Mouse (Mus musculus) embryonic stem cell, embryonic (primary cell): ENCODE data around the gene Oxld1.

ENCODE experiments used
- CTCF ChIA-PET, 4 experiments: fragments of 300-600 bp in 2 of 4; fragments of 350-600 bp in 2 of 4; sonication (Branson Sonifier 250); formaldehyde crosslinking; loops; one replicate each; lab custom pipeline; 2022; ENCODE audit warnings: inconsistent platforms in 2 of 4; lab: Charles Lee
- POLR2A ChIA-PET, 4 experiments: fragments of 300-600 bp in 2 of 4; fragments of 350-600 bp in 2 of 4; sonication (Branson Sonifier 250); formaldehyde crosslinking; loops; one replicate each; lab custom pipeline; 2022; ENCODE audit warnings: antibody characterized with exemption in 4 of 4, inconsistent platforms in 1 of 4; lab: Charles Lee

Oxld1 gene

GRCm38 (mm10) chr11:120457772-120458751 lies at the start of gene Oxld1, which contains the start of gene Ccdc137:
Oxld1 (minus strand) TSS chr11:120458068.
Ccdc137 (plus strand) TSS chr11:120458115.
- ChIA-PET POLR2A (interaction anchor here (0.5 to 3.6 kb wide), 51 partner anchors 9 to 516 kb away, joined by 3 to 58 read pairs (median 4); partner anchors contain the start of genes Arl16 (in 4 of the 4), Mrpl12 (in 3 of the 4), Nploc4 (in 3 of the 4) and P4hb (in 3 of the 4)), CTCF (interaction anchor here (0.5 to 1.8 kb wide), 17 partner anchors 8 to 745 kb away, joined by 3 to 10 read pairs (median 4); partner anchors contain the start of genes Arl16 (in 3 of the 4), Faap100 (in 1 of the 4), Mrpl12 (in 1 of the 4) and Nploc4 (in 1 of the 4))

- ChIA-PET CTCF (interaction anchor here in 1 of 4 experiments (0.6 to 1.6 kb wide), 5 partner anchors 11 to 476 kb away, joined by 3 to 11 read pairs (median 3); partner anchors contain the start of gene Pcyt2), POLR2A (interaction anchor here (0.6 to 13.3 kb wide), 13 partner anchors 8 to 201 kb away, joined by 3 to 152 read pairs (median 4); partner anchors contain the start of genes Slc25a10 (in 4 of the 4), P4hb (in 2 of the 4), Arl16 (in 1 of the 4) and Mrpl12 (in 1 of the 4))
Observed at GRCm38 (mm10) chr11:120506899-120507298, 49.0 kb upstream of the Oxld1 start.

GRCm38 (mm10) chr11:120505661-120506060 lies 47.8 kb upstream of the Oxld1 start:
- ChIA-PET CTCF (interaction anchor here (0.6 to 1.8 kb wide), 6 partner anchors 12 to 17 kb away, joined by 3 to 11 read pairs (median 3); no protein-coding TSS in a partner anchor), POLR2A (interaction anchor here (0.7 to 13.3 kb wide), 8 partner anchors 9 to 110 kb away, joined by 3 to 152 read pairs (median 4); partner anchors contain the start of genes Slc25a10 (in 2 of the 4) and P4hb (in 1 of the 4))

GRCm38 (mm10) chr11:120501701-120502100 lies 43.8 kb upstream of the Oxld1 start:
- ChIA-PET POLR2A (interaction anchor here (0.7 to 13.3 kb wide), 12 partner anchors 9 to 143 kb away, joined by 3 to 152 read pairs (median 4); partner anchors contain the start of genes Slc25a10 (in 2 of the 4), Mafg (in 1 of the 4), Mrpl12 (in 1 of the 4) and P4hb (in 1 of the 4)), CTCF (interaction anchor here in 1 of 4 experiments (0.6 kb wide), 1 partner anchor 12 kb away, joined by 3 read pairs; no protein-coding TSS in a partner anchor)

GRCm38 (mm10) chr11:120501018-120501417 lies 43.1 kb upstream of the Oxld1 start:
- ChIA-PET POLR2A (interaction anchor here (0.9 to 13.3 kb wide), 14 partner anchors 8 to 143 kb away, joined by 3 to 152 read pairs (median 4); partner anchors contain the start of genes Slc25a10 (in 3 of the 4), Mrpl12 (in 1 of the 4), P4hb (in 1 of the 4) and Pycr1 (in 1 of the 4)), CTCF (interaction anchor here in 1 of 4 experiments (1.4 kb wide), 1 partner anchor 12 kb away, joined by 4 read pairs; no protein-coding TSS in a partner anchor)

- ChIA-PET POLR2A (interaction anchor here (0.7 to 13.3 kb wide), 16 partner anchors 8 to 131 kb away, joined by 3 to 152 read pairs (median 4); partner anchors contain the start of genes Slc25a10 (in 4 of the 4), Mrpl12 (in 2 of the 4) and P4hb (in 1 of the 4)), CTCF (interaction anchor here in 2 of 4 experiments (0.5 to 1.4 kb wide), 2 partner anchors 11 to 222 kb away, joined by 3 to 4 read pairs; no protein-coding TSS in a partner anchor)
Observed at GRCm38 (mm10) chr11:120500357-120500756, 42.5 kb upstream of the Oxld1 start.

- ChIA-PET CTCF (interaction anchor here in 2 of 4 experiments (0.5 to 1.4 kb wide), 3 partner anchors 10 to 222 kb away, joined by 3 to 4 read pairs (median 4); no protein-coding TSS in a partner anchor), POLR2A (interaction anchor here (0.6 to 13.3 kb wide), 17 partner anchors 8 to 440 kb away, joined by 3 to 152 read pairs (median 4); partner anchors contain the start of genes Slc25a10 (in 4 of the 4), Mrpl12 (in 2 of the 4), Gcgr (in 1 of the 4) and P4hb (in 1 of the 4))
Observed at GRCm38 (mm10) chr11:120499894-120500293, 42.0 kb upstream of the Oxld1 start.

- ChIA-PET CTCF (interaction anchor here in 2 of 4 experiments (0.7 to 1.3 kb wide), 2 partner anchors 11 to 120 kb away, joined by 3 to 4 read pairs; partner anchors contain the start of gene Faap100 (in 1 of the 2)), POLR2A (interaction anchor here in 3 of 4 experiments (0.6 to 13.3 kb wide), 10 partner anchors 7 to 108 kb away, joined by 3 to 152 read pairs (median 4); partner anchors contain the start of genes Gcgr (in 1 of the 3), Mrpl12 (in 1 of the 3) and Slc25a10 (in 1 of the 3))
Observed at GRCm38 (mm10) chr11:120498891-120499290, 41.0 kb upstream of the Oxld1 start.

- POLR2A ChIA-PET, result interaction anchor here in 3 of 4 experiments (0.5 to 13.3 kb wide), 9 partner anchors 7 to 622 kb away, joined by 3 to 152 read pairs (median 5); partner anchors contain the start of genes Arl16 (in 1 of the 3), P4hb (in 1 of the 3) and Slc25a10 (in 1 of the 3)
- CTCF ChIA-PET, result interaction anchor here in 2 of 4 experiments (1.0 kb wide), 2 partner anchors 10 to 74 kb away, joined by 3 read pairs; no protein-coding TSS in a partner anchor
Observed at GRCm38 (mm10) chr11:120498226-120498625, 40.4 kb upstream of the Oxld1 start.

GRCm38 (mm10) chr11:120497436-120497835 lies 39.6 kb upstream of the Oxld1 start:
- ChIA-PET CTCF (interaction anchor here in 2 of 4 experiments (1.0 kb wide), 2 partner anchors 9 to 73 kb away, joined by 3 read pairs; no protein-coding TSS in a partner anchor), POLR2A (interaction anchor here in 3 of 4 experiments (0.6 to 13.3 kb wide), 8 partner anchors 6 to 693 kb away, joined by 3 to 152 read pairs (median 4); partner anchors contain the start of genes P4hb (in 1 of the 3), Ppp1r27 (in 1 of the 3) and Slc25a10 (in 1 of the 3))

- CTCF ChIA-PET, result interaction anchor here in 2 of 4 experiments (0.9 to 1.1 kb wide), 3 partner anchors 27 to 86 kb away, joined by 3 read pairs; partner anchors contain the start of gene Arl16 (in 1 of the 2)
- POLR2A ChIA-PET, result interaction anchor here in 2 of 4 experiments (0.7 to 9.3 kb wide), 9 partner anchors 9 to 812 kb away, joined by 3 to 152 read pairs (median 6); partner anchors contain the start of genes Ccdc137 (in 2 of the 2), Oxld1 (in 2 of the 2), Mrpl12 (in 1 of the 2) and P4hb (in 1 of the 2)
Observed at GRCm38 (mm10) chr11:120493911-120494310, 36.0 kb upstream of the Oxld1 start.

GRCm38 (mm10) chr11:120493351-120493750 lies 35.5 kb upstream of the Oxld1 start:
- POLR2A ChIA-PET, result interaction anchor here (0.6 to 9.3 kb wide), 42 partner anchors 9 to 813 kb away, joined by 3 to 152 read pairs (median 4); partner anchors contain the start of genes Ccdc137 (in 3 of the 4), Mrpl12 (in 3 of the 4), Oxld1 (in 3 of the 4) and P4hb (in 3 of the 4)
- CTCF ChIA-PET, result interaction anchor here (0.7 to 1.7 kb wide), 10 partner anchors 16 to 283 kb away, joined by 3 to 5 read pairs (median 3); partner anchors contain the start of gene Arl16 (in 1 of the 4)

- ChIA-PET CTCF (interaction anchor here (0.7 to 1.9 kb wide), 12 partner anchors 16 to 284 kb away, joined by 3 to 7 read pairs (median 3); partner anchors contain the start of gene Arl16 (in 1 of the 4)), POLR2A (interaction anchor here (0.6 to 9.3 kb wide), 61 partner anchors 8 to 653 kb away, joined by 3 to 152 read pairs (median 4); partner anchors contain the start of genes Arl16 (in 4 of the 4), Mrpl12 (in 3 of the 4), P4hb (in 3 of the 4) and Ccdc137 (in 2 of the 4))
Observed at GRCm38 (mm10) chr11:120492878-120493203, 35.0 kb upstream of the Oxld1 start.

- CTCF ChIA-PET, result interaction anchor here (0.6 to 1.9 kb wide), 24 partner anchors 15 to 284 kb away, joined by 3 to 7 read pairs (median 3); partner anchors contain the start of genes Arl16 (in 2 of the 4) and Gcgr (in 1 of the 4)
Observed at GRCm38 (mm10) chr11:120492024-120492877, 34.4 kb upstream of the Oxld1 start.

More at GRCm38 (mm10) chr11:120492024-120492877, 34.4 kb upstream of the Oxld1 start:
- POLR2A ChIA-PET, result interaction anchor here (0.5 to 9.3 kb wide), 110 partner anchors 8 to 654 kb away, joined by 3 to 152 read pairs (median 4); partner anchors contain the start of genes Arl16 (in 4 of the 4), Mrpl12 (in 3 of the 4), P4hb (in 3 of the 4) and Mafg (in 2 of the 4)
